Mouse (Mus musculus) ovary, postnatal 36 days (tissue): Measurements from ENCODE around the gene Myadml2.

Experiments used
- DNase-seq: peaks from one replicate; pipeline ENCODE4 v3.0.0; 2022; ENCODE audit warnings: low spot score, mixed read lengths

Gene Myadml2

DNA sequence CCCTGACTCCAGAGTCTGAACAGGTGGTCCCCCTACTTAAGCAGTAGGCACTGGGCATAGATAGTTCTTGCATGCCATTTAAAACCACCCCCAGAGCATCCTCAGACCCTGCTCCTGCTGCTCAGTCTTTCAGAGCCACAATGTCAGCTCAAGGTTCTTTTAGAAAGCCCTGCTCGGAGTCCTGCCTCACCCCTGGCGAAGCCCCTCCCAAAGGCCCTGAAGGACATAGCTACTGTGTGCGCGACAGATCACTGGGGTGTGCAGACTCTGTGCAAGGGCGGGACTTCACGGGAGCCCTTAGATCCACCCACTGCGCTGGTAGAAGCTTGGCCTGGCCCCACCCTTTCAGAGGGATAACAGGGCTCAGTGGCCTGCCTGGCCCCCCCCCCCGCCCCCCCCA lies 38.7 kb downstream of the Myadml2 start:
- DNase-seq, result no peak

DNA sequence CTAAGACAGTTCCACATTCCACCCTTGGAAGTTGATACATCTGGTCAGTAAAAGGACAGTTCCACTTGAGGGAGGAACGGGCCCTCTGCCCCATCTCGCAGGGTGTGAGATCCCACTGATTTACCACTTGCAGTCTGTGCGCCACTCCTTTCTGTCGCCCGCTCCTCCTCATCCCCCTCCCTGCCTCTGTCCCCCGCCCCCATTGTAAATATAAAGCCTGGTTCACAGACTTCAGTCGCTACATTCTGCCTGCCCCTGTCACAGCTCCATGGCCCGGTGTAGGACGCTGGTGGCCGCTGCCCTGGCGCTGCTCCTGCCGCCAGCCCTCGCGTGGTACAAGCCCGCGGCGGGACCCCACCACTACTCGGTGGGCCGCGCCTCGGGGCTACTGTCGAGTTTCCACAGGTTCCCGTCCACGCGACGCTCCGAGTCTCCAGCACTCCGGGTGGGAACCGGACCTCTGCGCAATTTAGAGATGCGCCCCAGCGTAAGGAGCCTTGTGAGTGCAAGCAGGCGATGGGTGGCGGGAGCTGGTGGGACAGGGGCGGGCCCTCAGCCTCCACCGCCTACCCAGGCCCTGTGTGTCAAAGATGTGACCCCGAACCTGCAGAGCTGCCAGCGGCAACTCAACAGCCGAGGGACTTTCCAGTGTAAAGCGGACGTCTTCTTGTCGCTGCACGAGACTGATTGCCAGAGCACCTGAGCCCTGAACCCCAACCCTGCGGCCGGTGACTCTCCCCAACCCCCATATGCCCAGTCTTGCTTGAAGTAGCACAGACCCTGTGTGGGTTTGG lies 39.5 kb downstream of the Myadml2 start, which contains the start of gene Npb:
Npb (plus strand) TSS at position 237 of the 794 bp plus-strand sequence.
- DNase-seq, result no peak

DNA sequence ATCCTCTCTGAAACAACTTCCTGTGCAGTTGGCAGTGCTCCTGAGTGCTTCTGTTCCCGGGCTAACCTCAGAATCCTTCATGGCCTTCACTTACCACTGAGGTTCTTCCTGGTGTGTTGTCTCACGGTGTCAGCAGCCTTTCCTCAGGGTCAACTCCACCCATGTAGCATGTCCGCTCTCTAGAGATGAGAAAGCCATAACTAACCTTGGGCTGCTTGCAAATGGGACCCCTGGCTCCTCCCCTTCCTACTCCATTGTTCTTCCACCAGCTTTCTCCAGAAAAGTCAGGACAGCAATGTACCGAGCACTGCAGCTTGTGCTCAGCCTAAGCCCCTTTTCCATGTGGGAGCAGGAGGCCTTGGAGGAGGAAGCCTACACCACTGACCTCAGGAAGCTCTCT lies 41.2 kb downstream of the Myadml2 start:
- DNase-seq, result no peak

DNA sequence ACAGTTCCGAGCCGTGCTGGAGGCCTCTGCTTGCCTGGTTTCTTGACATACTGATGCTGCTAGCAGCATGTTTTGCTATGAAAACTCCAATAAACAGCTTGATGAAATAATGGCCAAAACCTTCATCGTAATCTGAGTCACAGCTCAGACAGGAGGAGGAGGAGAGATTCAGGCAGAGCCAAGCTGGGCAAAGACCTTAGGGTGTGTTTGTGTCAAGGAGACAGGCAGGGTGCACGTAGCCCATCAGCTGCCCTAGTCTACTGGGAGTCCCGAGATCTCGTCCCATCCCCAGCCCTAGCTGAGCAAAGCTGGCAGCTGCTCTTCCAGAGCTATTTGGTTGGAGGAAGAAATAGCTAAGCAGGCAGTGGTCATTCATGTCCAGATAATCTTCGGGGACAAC lies 42.3 kb downstream of the Myadml2 start:
- DNase-seq, result no peak

DNA sequence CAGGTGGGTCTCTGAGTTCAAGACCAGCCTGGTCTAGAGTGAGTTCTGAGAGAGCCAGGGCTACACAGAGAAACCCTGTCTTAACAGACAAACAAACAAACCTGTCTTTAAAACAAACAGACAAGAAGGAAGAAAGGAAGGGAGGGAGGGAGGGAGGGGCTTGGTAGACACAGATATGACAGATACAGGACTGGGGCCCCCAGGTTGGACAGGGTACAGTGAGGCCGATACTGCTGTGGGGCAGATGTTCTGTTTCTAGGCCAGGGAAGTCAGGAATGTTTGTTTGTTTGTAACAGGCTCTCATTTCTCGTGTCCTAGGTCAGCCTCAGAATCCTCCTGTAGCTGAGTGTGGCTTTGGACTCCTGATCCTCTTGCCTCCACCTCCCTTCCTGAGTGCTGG lies 44.4 kb downstream of the Myadml2 start:
- no peak for DNase-seq

DNA sequence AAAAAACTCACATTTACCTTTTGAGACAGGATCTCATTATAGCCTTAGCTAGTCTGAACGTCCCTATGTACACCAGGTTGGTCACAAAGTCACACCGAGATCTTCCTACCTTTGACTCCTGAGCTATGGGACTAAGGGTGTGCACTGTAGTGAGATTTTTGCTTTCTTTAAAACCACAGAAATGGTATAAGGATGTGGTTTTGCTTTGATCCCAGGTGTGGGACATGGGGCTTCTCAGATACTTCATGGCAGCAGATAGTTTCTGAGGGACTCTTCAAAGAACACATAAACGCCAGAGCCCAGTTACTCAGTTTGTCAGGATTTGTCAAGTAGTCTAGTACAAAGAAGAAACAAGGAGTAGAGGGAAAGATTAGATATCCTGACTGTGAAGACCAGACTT lies 47.2 kb downstream of the Myadml2 start:
- DNase-seq, result no peak

DNA sequence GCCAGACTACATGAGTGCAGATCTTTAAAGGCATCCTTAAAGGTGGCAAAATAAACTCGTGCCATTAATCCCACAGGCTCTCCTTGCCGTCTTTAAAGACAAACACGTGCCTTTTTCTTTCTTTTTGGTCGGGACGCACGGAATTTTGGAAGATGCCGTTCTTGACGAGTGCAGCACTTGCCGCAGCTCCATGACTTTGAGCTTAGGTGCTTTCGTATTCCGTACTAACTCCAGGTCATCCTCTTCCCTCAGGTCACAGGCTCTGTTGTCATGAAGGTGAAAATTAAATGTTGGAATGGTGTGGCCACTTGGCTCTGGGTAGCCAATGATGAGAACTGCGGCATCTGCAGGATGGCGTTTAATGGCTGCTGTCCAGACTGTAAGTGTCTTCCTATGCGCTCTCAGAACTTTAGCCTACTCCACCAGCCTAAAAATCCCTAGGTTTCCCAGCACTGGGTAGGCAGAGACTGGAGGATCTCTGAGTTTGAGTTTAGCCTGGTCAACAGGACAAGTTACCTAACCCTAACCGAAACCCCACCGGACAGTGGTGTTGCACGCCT lies 48.9 kb downstream of the Myadml2 start:
- no peak for DNase-seq

DNA sequence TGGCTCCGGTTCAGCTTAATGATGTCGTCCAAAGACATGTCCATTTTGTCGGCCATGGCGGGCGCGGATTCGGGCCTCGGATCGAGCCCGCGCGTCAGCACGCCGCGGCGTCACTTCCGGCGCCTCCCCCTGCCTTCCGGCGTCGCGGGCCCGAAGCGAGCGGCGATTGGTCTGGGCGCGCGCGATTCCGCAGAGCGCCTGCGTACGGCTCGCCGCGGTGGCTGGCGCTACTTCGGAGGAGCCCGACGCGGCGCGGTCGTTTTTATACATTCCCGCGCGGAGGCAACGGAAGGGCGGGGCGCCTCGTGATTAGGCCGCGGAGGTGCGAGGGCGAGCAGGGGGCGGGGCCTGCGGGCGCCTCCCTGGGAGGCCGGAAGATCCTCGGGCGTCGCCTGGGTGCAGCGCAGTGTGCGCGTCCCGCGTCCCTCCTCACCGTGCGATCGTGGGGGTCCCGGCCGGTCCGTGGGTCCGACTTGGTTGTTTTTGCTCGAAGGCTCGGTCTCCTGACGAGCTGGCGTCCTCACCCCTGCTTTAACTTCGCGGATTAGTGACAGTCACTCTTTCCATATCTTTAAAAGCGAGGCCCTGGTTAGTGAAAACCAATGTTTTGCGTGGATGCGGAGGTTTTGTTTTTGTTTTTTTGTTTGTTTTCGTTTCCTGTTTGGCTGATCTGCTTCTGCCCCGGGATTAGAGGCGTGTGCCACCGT lies 49.5 kb downstream of the Myadml2 start, which contains the start of the genes Alyref and Anapc11:
Alyref (minus strand) TSS at position 83 of the 707 bp plus-strand sequence.
Anapc11 (plus strand) TSS at position 139 of the 707 bp plus-strand sequence.
- DNase-seq, result peak; percentile 94

DNA sequence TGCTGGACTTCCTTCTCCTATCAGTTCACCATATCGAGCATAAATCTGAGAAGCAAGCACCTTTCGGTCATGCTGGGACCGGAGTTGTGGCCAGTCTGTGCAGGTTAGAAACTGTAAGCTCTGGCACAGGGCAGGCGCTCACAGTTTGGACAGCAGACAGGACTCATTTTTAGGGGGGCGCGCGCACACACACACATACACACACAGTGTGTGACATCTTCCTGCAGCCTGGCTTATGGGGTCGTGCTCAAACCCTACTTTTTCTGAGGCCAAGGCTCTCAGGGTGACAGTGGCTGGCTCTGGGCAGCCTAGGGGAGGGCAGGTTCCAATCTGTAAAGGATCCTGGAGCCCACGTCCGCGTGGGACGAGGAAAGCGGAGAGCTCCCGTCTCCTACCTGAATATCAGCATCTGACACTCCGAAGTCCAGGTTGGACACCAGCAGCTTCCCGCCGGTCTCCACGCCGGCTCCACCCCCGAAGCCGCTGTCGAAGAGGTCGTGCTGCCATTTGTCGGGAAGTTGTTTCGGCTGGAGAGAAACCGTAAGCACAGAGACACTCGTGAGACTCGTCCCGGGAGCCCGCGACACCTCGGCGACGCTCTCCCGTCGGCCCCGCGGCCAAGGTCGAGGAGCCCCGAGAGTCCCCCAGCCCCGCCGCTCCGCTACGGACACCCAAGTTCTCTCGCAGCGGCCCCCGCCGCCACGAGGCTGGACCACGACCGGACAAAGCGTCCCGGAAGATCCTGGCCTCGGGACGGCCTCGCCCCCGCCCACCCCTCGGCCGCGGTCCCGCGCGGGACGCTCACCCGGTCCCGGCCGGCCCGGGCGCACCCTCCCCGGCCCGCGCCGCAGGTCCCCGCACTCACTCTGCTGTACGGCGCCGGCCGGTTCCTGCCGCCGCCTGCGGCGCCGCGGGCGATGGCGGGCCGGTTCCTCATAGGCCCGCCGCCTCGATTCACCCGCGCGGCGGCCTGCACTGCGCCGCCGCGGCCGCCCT lies 50.4 kb downstream of the Myadml2 start:
- peak; percentile 46 for DNase-seq
